Mouse (Mus musculus) common myeloid progenitor, adult 5-6 weeks (primary cell): Measurements from ENCODE around the gene Atp8b5. TPM values are rescaled to one million over a fixed set of nuclear protein-coding genes. Genes with fewer than 3 reads are reported as not detected.

Source experiments
- ATAC-seq: replicated peaks from 2 replicates; pipeline ENCODE4 v1.8.0; 2016; ENCODE audit warnings: low read depth, mild to moderate bottlenecking, moderate TSS enrichment, inconsistent platforms; ENCODE audit not compliant: poor library complexity, severe bottlenecking
- total RNA-seq: library from RNA; stranded (forward); fragments of 200-1000, 187-1606 nt; gene quantifications from 2 replicates; pipeline ENCODE4 v1.2.3, GENCODE M21; 2017

The Atp8b5 gene
- 0.82 and 1.2 TPM in 2 replicates for total RNA-seq

DNA sequence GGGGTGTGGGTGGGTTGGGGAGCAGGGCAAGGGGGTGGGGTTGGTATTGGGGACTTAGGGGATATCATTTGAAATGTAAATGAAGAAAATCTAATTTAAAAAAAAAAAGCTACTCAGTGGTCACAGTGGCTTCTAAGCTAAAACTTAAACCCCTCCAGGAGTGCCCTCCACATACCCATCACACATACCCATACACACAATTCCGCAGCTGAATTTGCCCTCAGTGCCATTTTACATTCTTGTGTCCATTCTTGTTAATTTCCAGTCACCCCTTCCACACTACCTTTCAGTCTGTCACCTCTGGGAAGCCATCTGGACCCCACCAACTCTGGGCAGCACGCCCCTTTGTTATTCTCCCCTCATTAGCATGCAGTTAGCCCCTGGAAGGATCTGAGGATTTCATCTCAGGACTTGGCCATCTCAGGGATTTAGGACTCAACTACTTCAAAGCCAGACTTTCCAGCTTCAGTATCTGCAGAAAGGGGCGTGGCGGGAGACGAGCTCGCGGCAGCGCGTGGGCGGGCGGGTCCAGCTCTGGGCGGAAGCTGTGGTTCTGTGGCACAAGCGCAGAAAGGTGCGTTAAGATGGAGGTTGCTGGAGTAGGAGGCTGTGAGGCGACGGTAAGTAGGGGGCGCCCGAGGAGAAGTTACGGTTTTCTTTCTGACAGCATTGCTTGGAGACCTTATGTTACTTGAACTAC is at the start of gene Atp8b5:
Gene Atp8b5 (plus strand): TSS at position 537 of the 700 bp plus-strand sequence.
- ATAC-seq = peak; percentile 97

DNA sequence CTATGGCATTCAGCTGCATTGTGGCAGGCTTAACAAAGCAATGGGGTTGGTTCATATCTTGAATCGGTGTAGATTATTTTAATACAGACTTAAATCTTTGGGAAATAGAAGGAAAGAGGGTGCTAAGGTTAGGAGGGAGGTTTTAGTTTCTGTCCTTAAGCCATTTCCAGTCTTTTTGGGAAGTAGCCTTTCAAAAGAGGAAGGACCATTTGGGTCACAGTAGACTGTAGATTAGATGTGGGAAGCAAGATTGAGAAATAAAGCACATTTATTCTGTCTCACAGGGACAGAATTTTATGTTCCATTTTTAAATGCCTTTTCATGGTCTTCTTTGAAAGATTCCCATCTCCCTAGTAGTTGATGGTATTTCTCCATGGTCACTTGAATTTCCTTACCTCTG is 49.0 kb upstream of the Atp8b5 start:
- 0 out of 2 replicates have a peak, but pooled peaks have one; percentile 54 for ATAC-seq

DNA sequence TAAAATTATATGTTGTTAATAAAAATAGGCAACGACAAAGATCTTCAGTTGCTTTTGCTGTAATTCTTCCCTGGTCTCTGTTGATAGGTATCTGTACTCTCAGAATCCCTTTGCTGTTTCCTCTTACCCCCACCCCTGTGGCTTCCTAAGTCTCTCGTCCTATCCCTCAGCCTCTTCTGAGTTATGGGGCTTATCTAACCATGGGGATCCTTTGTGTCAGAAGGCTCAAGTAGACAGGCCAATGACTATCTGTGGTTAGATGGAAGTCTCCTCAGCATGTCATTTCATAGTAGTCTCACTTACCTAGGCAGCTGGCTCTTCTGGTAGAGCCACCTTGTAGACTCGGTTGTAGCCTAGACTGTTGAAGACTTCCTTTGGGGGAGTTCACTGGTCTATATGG is 35.1 kb upstream of the Atp8b5 start:
- no peak for ATAC-seq

DNA sequence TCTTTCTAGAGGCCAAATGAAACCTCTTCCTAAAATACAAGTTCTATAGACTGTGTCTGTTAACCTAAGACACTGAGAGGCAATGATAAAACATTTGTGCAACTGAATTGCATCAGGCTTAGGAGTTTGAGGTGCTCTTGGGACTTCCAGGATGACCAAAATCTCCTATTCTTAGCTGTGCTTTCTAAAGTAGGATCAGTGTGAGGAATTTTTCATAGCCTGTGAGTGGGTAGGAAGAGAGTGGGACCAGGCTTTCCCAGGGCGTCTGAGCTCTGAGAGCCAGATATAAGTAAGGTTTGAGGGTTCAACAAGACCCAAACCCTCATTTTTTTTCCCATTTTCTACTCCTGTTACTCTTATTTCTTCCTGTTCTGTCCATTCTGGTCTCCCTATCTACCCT is 34.0 kb upstream of the Atp8b5 start:
- no peak for ATAC-seq

DNA sequence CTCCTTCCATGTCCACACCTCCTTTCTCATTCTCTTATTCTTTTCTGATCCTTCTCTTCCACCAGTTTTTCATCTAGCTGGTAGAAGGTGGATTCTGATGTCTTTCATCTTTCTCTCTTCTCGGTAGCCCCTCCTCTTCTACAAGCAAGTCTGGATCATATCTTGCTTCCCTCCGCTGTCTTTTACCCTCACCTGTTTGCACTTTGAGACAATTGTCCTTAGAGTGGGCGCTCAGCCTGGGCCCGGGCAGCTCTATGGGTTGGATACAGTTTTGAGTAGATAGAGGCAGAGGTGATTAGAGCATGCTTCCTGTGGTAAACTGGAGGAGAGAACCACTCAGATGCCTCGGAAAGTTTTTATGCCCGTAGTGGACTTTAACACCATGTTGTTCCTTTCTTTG is 33.5 kb upstream of the Atp8b5 start:
- no peak for ATAC-seq

DNA sequence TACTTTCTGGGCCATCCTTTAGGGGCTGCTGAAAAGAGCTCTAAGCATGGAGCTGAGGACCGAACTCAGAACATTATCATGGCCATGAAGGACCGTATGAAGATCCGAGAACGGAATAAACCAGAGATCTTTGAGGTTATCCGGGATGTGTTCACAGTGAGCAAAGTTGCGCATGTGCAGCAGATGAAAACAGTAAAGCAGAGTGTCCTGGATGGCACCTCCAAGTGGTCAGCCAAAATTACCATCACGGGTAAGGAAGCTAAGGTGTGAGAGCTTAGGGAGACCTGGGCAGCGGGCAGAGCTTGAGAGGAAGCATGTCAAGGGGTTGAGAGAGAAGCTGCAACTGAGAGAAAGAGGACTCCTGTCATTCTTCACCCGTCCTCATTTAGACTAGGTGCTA is 30.1 kb upstream of the Atp8b5 start:
- ATAC-seq = no peak

DNA sequence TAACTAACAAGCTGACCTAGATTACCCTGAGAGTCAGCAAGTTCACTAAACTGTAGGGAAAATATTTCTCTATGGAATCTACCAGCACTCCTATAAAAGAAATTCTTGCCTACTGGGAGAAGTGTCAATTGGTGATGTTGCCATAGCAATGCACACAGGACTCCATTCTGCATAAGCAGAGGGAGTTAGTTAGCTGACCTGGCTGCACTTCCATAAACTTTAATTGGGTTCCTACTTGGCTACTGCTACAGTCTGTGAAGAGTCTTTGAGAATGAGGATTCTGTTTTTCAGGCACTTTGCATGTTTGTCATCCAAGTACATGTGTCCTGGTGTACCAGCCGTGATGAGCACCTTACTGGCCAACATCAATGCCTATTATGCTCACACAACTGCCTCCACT is 26.2 kb upstream of the Atp8b5 start:
- ATAC-seq = no peak

DNA sequence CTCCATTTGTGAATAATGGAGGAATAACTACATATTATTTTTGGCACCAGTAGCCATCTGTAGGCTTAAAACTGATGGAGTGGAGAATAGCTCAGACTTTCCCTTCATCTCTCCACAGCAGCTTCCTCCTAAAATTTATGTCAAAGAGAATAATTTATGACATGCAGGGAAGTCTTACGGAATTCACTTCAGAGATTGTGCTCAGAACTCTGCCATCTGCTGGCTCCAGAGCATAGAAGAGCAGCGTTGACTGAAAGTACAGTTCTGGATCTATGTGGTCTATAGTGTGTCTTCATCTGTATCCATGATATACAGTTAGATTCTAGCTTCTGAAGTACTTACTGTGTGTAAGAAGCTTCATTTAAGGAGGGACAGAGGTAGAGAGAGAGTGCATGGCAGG is 22.9 kb upstream of the Atp8b5 start:
- 0 out of 2 replicates have a peak, but pooled peaks have one; percentile 25 for ATAC-seq

DNA sequence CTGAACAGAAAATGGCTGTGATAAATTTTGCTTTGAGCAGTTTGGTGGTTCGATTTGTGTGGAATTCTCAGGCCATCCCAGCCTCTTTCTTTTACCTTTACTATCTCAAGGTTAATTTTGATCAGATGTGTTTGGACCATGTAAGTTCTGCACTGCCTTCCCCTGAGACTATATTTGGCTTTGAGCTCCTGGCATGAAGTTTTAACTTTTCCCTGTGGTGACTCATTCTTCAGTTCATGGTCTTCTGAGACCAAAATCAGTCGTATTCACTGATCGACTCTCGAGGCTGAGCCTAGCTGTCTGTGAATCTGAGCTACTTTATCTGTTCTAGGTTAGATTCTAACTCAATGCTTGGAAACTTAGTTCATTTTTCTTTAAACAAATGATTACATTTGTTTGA is 21.2 kb upstream of the Atp8b5 start:
- no peak for ATAC-seq

DNA sequence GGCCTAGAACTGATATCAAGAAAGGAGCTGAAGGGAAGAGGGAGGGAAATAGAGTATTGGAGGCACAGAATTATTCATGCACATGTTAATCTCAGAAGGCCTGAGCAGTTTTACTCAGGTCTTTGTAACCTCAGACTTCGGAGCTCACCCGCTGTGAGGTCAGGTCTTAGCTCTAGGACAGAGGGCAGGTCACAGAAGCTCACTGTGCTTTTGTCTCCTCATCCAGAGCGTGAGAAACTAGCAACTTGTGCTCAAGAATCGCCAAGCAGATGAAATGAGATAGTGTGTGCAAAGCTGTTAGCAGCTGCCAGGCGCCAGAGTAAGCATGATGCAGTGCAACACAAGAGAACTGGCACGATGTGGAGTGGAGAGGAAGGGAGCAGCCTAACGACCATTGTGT is 18.9 kb upstream of the Atp8b5 start:
- ATAC-seq = no peak

DNA sequence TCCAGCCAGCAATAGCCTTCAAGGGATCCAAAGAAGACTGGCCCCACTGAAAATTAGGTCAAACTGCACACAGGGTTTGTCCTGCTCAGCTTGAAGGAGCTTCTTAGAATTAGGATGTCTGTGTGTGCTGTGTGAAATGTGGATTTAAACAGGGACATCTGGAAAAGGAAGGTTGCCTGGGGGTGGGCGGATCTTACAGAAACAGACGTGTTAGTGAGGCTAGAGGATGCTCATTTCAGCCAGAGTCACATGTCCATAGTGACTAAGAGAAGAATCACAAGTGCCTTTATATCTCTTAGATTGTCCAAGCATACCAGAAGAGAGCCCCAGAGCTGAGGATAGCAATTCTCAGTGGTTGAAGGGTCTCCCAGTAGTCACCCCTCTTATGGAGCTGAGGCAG is 18.1 kb upstream of the Atp8b5 start:
- no peak for ATAC-seq

DNA sequence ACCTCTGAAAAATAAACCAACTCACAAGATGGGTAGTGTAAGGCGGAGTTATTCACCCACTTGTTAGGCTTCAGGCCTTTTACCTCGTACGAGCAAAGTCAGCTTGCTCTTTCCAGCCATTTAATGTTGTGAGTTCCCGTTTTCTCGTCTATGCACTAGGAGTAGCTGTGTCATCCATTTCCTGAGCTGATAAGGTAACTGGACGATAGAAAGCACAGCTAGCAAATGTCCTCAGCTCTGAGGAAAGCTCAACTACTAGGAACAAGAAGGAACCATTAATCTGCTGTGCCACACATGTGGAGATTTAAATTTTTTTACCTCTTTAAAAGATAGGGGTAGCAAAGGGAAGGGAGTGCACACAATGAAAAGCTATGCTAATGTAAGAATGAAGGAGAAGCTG is 15.7 kb upstream of the Atp8b5 start:
- peak; percentile 89 for ATAC-seq

DNA sequence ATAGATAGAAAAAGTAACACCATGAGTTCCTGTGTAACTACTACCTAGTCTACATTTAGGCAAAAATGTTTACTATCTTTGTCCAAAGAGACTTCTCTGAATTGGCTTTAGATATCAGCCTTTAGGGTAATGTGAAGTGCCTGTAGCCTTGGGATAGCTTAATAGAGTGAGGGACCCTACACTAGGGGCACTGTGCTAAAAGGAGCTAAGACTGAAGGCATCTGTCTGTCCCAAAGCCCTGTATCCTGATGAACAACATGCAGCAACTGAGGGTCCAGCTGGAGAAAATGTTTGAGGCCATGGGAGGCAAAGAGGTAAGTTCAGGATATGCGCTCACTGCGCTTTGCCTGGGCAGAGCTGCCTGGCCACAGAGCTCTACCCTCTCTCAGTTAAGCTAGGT is 9.9 kb upstream of the Atp8b5 start:
- no peak for ATAC-seq

DNA sequence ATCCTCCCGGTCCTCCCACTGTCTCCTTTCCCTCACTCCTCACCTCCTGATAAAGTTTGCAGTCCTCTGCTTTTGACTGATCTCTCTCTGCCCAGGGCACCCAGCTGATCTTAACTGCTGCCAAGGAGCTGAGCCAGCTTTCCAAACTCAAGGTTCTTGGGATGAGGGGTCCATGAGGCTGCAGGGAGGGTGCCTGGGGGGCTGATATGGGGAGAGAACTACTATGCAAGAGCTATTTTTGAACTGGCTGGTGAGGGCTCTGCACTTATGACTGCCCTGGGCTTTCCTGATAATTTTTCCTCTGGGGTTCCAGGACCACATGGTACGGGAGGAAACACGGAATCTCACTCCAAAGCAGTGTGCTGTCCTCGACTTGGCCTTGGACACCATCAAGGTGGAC is 8.4 kb upstream of the Atp8b5 start:
- no peak for ATAC-seq

DNA sequence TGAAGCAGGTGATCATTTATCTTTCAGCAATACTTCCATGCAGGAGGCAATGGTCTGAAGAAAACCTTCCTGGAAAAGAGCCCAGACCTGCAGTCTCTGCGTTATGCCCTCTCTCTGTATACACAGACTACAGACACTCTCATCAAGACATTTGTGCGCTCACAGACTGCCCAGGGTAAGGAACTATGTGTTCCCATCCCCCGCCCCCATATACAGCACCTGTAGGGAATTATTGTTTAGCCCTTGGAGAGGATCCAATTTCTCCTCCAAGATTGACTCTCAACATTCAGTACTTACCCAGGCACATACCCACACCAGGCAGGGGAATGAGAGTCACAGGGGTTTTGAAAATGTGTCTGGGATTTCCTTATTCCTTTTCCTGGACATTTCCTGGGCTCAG is 7.5 kb upstream of the Atp8b5 start:
- ATAC-seq = no peak

DNA sequence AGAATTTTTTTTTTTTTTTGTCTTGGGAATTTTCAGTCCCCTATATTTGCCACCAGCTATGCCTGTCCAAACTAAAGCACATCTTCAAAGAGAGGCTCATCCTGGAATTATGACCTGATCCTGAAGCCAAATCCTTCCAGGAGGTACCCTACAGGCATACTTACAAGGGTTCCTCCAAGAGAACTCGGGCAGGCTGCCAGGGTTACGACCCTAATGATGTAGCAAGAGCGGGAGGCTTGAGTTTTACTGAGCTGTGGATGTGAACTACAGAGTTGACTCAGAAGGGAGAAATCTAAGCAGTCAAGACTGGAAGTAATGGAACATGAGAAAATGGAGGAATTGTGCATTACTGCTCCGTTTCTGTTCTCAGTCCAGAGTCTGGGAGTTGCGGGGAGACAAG is 6.9 kb upstream of the Atp8b5 start:
- ATAC-seq = no peak

DNA sequence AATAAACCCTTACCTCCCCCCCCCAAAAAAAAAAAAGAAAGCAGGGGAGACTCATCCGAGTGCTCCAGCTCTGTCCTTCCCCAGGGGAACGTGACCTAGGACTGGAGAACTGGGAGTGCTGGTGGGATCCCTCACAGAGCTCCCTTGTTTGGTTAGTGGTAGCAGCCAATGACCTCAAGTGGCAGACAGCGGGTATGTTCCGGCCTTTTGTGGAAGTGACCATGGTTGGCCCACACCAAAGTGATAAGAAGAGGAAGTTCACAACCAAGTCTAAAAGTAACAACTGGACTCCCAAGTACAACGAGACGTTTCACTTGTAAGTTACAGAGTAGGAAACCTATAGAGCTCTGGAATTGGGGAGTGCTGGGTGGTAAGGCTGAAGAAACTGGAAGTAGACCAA is 4.1 kb upstream of the Atp8b5 start:
- no peak for ATAC-seq

DNA sequence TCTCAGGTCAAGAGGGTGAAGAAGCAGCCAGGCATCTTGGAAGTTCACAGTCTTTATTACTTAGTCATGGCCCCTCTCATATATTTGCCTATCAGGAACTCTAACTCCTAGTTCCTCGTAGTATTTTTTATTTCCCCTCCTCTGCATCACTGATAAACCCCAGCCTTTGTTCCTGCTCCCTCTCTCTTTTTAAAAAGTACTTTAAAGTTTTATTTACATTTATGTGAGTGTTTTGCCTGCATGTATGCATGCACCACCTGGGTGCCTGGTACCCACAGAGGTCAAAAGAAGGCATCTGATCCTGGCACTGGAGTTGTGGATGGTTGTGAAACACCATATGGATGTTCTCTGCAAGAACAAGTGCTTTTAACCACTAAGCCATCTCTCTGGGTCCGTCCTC is 813 bp upstream of the Atp8b5 start:
- no peak for ATAC-seq

DNA sequence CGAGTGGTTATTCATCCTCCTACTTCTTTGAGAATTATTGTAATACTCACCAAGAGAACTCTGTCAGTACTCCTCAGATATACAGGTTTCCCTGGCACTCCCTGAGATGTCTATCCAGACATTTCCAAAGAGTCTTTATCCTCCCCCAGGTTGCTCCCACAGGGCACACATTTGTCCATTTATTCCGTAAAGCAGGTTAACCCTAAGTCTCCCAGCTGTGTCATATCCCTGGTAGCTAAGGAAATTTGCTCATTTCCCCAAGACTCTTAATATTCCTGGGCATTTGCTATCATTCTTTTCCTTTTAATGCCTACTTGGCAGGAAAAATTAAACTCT is 332 bp downstream of the Atp8b5 start:
- ATAC-seq = 0 out of 2 replicates have a peak, but pooled peaks have one; percentile 6

DNA sequence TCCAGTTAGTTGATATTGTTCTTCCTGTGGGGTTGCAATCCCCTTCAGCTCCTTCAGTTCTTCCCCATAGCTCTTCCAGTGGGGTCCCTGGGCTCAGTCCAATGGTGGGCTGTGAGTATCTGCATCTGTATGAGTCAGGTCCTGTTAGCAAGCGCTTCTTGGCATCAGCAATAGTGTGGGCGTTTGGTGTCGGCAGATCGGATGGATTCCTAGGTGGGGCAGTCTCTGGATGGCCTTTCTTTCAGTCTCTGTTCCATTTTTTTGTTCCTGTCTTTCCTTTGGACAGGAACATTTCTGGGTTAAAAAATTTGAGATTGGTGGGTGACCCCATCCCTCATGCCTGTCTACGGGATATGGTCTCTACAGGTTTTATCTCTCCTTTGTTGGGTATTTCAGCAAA is 18.5 kb downstream of the Atp8b5 start:
- no peak for ATAC-seq

DNA sequence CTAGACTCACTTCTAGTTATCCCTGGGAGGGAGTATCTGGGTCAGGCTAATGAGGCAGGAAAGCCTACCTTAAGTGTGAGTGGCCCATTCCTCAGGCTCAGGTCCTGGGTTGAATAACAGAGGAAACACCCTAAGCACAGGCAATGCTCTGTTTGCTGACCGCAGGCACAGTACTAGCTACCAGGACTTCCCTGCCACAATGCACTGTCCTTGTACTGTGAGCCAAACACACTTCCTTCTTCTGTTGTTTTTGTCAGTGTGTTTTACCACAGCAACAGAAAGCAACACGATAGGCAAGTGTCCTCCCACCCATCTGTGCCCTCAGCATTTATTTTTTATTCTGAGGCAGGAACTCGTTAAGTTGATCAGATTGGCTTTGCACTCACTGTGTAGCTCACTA is 20.3 kb downstream of the Atp8b5 start:
- peak; percentile 98 for ATAC-seq

DNA sequence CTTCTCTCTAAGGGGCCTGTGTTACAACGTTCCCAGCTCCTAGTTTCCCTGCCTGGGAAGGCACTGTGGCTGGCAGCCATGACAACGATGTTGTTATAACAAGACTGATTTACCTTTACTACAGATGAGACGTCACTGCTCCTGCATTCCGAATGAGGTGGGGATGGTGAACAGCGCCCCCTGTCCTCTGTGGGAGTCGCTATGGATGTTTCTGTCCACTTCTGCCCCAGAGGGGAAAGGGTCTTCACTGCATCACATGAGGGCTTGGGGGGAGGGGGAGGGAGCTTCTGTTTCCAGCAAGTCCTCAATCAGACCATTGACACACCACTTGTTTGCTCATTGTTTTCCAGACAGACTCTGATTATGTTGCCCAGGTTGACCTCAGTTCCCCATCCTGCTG is 27.0 kb downstream of the Atp8b5 start:
- ATAC-seq = no peak
